Mouse (Mus musculus): Measurements from ENCODE around the gene Gm6034. TPM values are rescaled to one million over a fixed set of nuclear protein-coding genes. Genes with fewer than 3 reads are reported as not detected.
"Not testable (repeated sequence)": the region's sequence is repeated elsewhere in the genome, so short reads cannot be mapped to it uniquely, and the experiment has no call there.

Gene Gm6034
- polyA plus RNA-seq, 1 experiment from 2014 or later, result not detected

- WGBS, result 2% methylated on average over 16 of the region's 19 CpGs
- ATAC-seq (replicated peaks), result peak; percentile 72
These were observed 706 bp upstream of the Gm6034 start for GRCm38 (mm10) chr17:36042055-36042454.

GRCm38 (mm10) chr17:36043286-36043685 is 525 bp downstream of the Gm6034 start:
- H3K27me3 ChIP-seq (replicated peaks), result peaks cover 4% of the 10 kb centered on the region; the same call in 1 of the 2 replicates
- WGBS, result 91% methylated on average over 3 of the region's 3 CpGs
- H3K36me3 ChIP-seq (replicated peaks), result no peaks in the 10 kb centered on the region
- peak overlapping the region; percentile 61 for H3K4me2 ChIP-seq
- no peak overlapping the region for H3K4me3 ChIP-seq
- ATAC-seq (replicated peaks), result no peak
- peaks cover 5% of the 10 kb centered on the region for H3K4me1 ChIP-seq
- no peak overlapping the region for H3K27ac ChIP-seq
- no peaks in the 10 kb centered on the region for H3K9me3 ChIP-seq
- H3K9ac ChIP-seq, result no peak overlapping the region

More at GRCm38 (mm10) chr17:36042055-36042454, 706 bp upstream of the Gm6034 start:
- H3K4me2 ChIP-seq, result peak overlapping the region; percentile 61
- not testable (repeated sequence) for H3K4me1 ChIP-seq; H3K9me3 ChIP-seq; H3K27me3 ChIP-seq (replicated peaks); H3K36me3 ChIP-seq (replicated peaks); H3K27ac ChIP-seq
- H3K4me3 ChIP-seq, result peak overlapping the region; percentile 38
- peak overlapping the region; percentile 37; the same call in 1 of the 2 replicates for H3K9ac ChIP-seq

GRCm38 (mm10) chr17:36057927-36058326 is 15.2 kb downstream of the Gm6034 start:
- not testable (repeated sequence) for H3K4me3 ChIP-seq; ATAC-seq (replicated peaks); H3K9ac ChIP-seq; H3K27me3 ChIP-seq (replicated peaks); H3K36me3 ChIP-seq (replicated peaks); H3K9me3 ChIP-seq; H3K4me1 ChIP-seq; H3K27ac ChIP-seq; H3K4me2 ChIP-seq
- WGBS, result 91% methylated on average over 25 of the region's 25 CpGs

- H3K27ac ChIP-seq; H3K4me2 ChIP-seq; H3K36me3 ChIP-seq (replicated peaks); ATAC-seq (replicated peaks); H3K9me3 ChIP-seq; H3K4me1 ChIP-seq; H3K4me3 ChIP-seq; H3K9ac ChIP-seq; H3K27me3 ChIP-seq (replicated peaks): not testable (repeated sequence)
- WGBS, result 71% methylated on average over 1 of the region's 1 CpGs
These were observed 15.6 kb downstream of the Gm6034 start, which contains the start of gene Gm11127 for GRCm38 (mm10) chr17:36058362-36058761. Gm11127 (minus strand) TSS chr17:36058371.

DNA sequence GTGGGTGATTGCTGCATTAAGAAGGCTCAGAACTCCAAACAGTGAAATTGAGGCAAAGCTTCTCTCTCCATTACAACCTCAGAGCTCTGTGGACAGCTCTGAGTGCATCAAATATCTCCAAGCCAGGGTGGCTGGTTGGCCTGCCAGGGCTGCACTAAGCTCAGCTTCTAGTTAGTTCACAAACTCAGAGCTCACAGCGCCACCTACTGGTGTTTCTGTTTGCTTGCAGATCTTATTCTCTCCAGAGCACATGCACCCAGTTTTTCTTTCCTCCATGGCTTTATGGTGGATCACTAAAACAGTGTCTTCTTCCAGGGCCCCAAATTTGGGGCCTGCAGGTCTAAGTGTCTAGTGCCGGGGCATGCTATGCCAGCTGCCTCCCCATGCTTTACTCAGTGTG is 18.1 kb downstream of the Gm6034 start:
- no peak overlapping the region for H3K27ac ChIP-seq
- no peaks in the 10 kb centered on the region for H3K36me3 ChIP-seq (replicated peaks)
- H3K9me3 ChIP-seq, result no peaks in the 10 kb centered on the region
- no peak overlapping the region for H3K9ac ChIP-seq
- no peak for ATAC-seq (replicated peaks)
- no peak overlapping the region for H3K4me3 ChIP-seq
- WGBS, result 34% methylated on average over 2 of the region's 2 CpGs
- H3K4me1 ChIP-seq, result no peaks in the 10 kb centered on the region
- no peaks in the 10 kb centered on the region for H3K27me3 ChIP-seq (replicated peaks)
- H3K4me2 ChIP-seq, result no peak overlapping the region

- not testable (repeated sequence) for H3K27ac ChIP-seq; H3K4me1 ChIP-seq; H3K9me3 ChIP-seq; H3K4me2 ChIP-seq; H3K36me3 ChIP-seq (replicated peaks); ATAC-seq (replicated peaks); H3K9ac ChIP-seq; H3K4me3 ChIP-seq
- H3K27me3 ChIP-seq (replicated peaks), result peaks cover 17% of the 10 kb centered on the region
These were observed 39.1 kb downstream of the Gm6034 start for GRCm38 (mm10) chr17:36081901-36082300.

GRCm38 (mm10) chr17:36082519-36083232 is 39.9 kb downstream of the Gm6034 start:
- Histone ChIP-seq H3K27me3 (replicated peaks) (peaks cover 17% of the 10 kb centered on the region), H3K4me3 (peak overlapping the region; percentile 48), H3K9ac (peak overlapping the region; percentile 46; the same call in 1 of the 2 replicates), H3K4me2 (peak overlapping the region; percentile 90)
- 35% methylated on average over 6 of the region's 6 CpGs for WGBS
- not testable (repeated sequence) for H3K4me1 ChIP-seq; H3K27ac ChIP-seq; ATAC-seq (replicated peaks); H3K9me3 ChIP-seq; H3K36me3 ChIP-seq (replicated peaks)

DNA sequence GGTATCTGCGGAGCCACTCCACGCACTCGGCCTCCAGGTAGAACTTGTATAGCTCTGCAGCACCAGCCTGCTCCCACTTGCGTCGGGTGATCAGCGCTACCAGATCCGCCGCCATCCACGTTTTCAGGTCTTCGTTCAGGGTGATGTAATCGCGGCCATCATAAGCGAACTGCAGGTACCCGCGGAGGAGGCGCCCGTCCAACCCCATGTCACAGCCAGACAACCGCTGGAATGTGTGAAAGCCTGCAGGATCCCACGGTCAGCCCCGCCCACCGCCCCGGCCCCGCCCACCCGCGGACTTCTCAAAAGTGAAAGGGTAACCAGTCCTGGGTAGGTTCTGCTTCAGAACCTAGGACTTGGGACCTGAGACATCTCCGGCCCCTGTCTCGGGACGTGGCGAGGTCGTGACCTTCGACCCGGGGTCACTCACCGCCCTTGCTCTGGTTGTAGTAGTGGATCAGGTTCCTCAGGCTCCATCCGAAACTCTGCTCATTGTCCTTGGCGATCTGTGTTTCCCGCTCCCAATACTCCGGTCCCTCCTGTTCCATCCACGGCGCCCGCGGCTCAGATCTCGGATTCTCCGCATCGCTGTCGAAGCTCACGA is 40.6 kb downstream of the Gm6034 start:
- Histone ChIP-seq H3K36me3 (replicated peaks) (no peaks in the 10 kb centered on the region), H3K27me3 (replicated peaks) (peaks cover 17% of the 10 kb centered on the region), H3K9me3 (no peaks in the 10 kb centered on the region), H3K27ac (no peak overlapping the region), H3K9ac (peak overlapping the region; percentile 46), H3K4me3 (peak overlapping the region; percentile 48), H3K4me1 (peaks cover 9% of the 10 kb centered on the region), H3K4me2 (peak overlapping the region; percentile 90)
- WGBS, result under 1% methylated on average over 46 of the region's 46 CpGs
- ATAC-seq (replicated peaks), result peak; percentile 86

- peak overlapping the region; percentile 48 for H3K4me3 ChIP-seq
- WGBS, result under 1% methylated on average over 42 of the region's 42 CpGs
- no peaks in the 10 kb centered on the region for H3K36me3 ChIP-seq (replicated peaks)
- ATAC-seq (replicated peaks), result peak; percentile 76
- peak overlapping the region; percentile 46 for H3K9ac ChIP-seq
- peaks cover 9% of the 10 kb centered on the region for H3K4me1 ChIP-seq
- no peak overlapping the region for H3K27ac ChIP-seq
- H3K4me2 ChIP-seq, result peak overlapping the region; percentile 90
- H3K9me3 ChIP-seq, result no peaks in the 10 kb centered on the region
- peaks cover 17% of the 10 kb centered on the region for H3K27me3 ChIP-seq (replicated peaks)
These were observed 41.2 kb downstream of the Gm6034 start for GRCm38 (mm10) chr17:36083870-36084451.

DNA sequence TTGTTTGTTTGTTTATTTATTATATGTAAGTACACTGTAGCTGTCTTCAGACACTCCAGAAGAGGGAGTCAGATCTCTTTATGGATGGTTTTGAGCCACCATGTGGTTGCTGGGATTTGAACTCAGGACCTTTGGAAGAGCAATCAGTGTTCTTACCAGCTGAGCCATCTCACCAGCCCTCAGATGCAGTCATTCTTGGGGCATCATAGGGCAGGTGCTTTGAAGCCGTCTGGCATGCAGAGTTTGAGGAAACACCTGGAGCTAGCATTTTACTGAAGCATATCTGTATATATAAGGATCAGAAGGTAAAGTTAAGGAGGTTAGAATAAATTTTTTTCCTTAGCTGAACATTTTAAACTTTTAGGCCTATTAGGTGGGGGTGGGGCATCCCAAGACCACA is 43.2 kb downstream of the Gm6034 start:
- H3K9me3 ChIP-seq; H3K4me1 ChIP-seq; H3K9ac ChIP-seq; H3K4me2 ChIP-seq; ATAC-seq (replicated peaks); H3K4me3 ChIP-seq; H3K36me3 ChIP-seq (replicated peaks); H3K27ac ChIP-seq: not testable (repeated sequence)
- peaks cover 17% of the 10 kb centered on the region for H3K27me3 ChIP-seq (replicated peaks)
- 73% methylated on average over 1 of the region's 1 CpGs for WGBS

DNA sequence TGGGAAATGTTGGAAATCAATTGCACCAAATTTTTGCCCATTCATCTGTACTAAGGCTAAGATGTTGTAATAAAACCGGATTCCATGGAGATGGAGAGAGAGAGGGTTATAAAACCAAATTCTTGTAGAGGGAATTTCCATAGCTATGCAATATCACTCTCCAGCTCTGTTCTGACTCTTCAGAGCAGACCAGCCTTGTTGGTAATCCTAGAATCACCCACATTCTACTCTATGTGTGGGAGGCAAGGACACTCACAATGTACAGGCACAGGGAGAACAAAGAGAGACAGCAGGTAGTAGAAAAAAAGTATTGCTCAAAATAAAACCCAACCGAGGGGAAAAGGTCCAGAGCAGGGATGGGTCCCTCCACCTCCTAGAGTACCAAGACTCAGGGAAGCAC is 49.2 kb downstream of the Gm6034 start:
- not testable (repeated sequence) for H3K9ac ChIP-seq; H3K27ac ChIP-seq; H3K4me3 ChIP-seq; H3K4me1 ChIP-seq; H3K4me2 ChIP-seq; H3K27me3 ChIP-seq (replicated peaks); H3K9me3 ChIP-seq; H3K36me3 ChIP-seq (replicated peaks); ATAC-seq (replicated peaks)
- no CpG with 5 or more reads among the region's 2 CpGs for WGBS

DNA sequence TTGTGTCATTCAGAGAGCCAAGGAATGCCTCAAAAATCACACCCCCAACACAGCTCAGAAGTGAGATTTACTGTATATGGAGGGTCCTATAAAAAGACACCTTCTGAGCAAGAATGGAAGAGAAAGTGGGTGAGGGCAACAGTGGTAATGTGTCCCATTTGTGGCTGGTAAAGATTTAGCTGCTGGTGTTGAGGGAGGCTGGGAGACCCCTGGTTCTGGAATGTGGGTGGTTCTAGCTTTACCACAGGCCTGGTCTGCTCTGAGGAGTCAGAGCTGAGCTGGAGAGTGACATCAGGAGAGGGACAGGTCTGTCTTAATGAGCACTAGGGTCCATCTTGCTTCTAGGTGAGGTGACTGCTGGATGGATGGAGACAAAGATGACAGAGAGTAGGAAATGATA is 49.8 kb downstream of the Gm6034 start:
- H3K9ac ChIP-seq; H3K4me3 ChIP-seq; H3K27ac ChIP-seq; H3K36me3 ChIP-seq (replicated peaks); ATAC-seq (replicated peaks); H3K9me3 ChIP-seq; H3K4me1 ChIP-seq; H3K27me3 ChIP-seq (replicated peaks); H3K4me2 ChIP-seq: not testable (repeated sequence)

DNA sequence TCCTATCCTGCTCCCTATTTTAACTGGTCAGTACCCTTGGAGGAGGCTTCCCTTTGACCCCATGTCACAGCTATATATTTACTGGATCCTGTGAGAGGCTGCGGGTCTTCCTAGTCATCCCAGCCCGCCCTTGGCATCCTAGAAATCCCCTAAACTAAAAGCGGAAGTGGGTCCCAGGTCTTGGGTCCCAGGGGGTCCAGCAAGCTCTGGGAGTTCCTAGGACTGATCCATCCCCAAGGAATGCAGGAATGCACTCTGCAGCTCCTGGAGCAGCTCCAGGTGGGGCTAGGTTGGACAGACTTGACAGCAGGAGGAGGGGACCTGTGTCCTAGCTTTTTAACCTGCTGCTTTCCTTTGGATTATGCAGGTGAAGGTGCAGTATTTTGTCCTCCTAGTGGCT is 51.2 kb downstream of the Gm6034 start:
- H3K9ac ChIP-seq, result no peak overlapping the region
- H3K36me3 ChIP-seq (replicated peaks), result no peaks in the 10 kb centered on the region
- WGBS, result 25% methylated on average over 3 of the region's 3 CpGs
- H3K4me3 ChIP-seq, result no peak overlapping the region
- H3K27ac ChIP-seq, result no peak overlapping the region
- H3K9me3 ChIP-seq, result no peaks in the 10 kb centered on the region
- H3K27me3 ChIP-seq (replicated peaks), result no peaks in the 10 kb centered on the region
- no peak overlapping the region for H3K4me2 ChIP-seq
- no peak for ATAC-seq (replicated peaks)
- no peaks in the 10 kb centered on the region for H3K4me1 ChIP-seq

All from midbrain, embryonic 15.5 days (tissue).